Mouse (Mus musculus): ENCODE data around the gene Fbxl16. TPM values are rescaled to one million over a fixed set of nuclear protein-coding genes. Genes with fewer than 3 reads are reported as not detected.

Fbxl16 gene
- polyA plus RNA-seq, 1 experiment, result 0.15 TPM

DNA sequence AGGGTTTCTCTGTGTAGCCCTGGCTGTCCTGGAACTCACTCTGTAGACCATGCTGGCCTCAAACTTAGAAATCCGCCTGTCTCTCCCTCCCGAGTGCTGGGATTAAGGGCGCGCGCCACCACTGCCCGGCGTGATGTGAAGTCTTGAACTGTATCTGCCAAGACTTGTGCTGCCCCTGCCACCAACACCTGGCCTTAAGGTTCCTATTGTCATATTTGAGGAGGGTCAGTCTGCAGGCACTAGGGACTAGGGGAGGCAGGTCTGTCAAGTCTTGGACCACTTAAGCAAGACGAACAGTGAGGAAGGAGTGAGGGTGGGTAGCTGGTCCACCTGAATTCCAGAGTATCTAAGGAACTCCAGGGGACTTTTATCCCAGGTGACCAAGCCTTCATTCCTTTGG lies 60.6 kb downstream of the Fbxl16 start:
- Histone ChIP-seq H3K9me3 (no peaks in the 10 kb centered on the region), H3K4me3 (replicated peaks) (no peak overlapping the region)

GRCm38 (mm10) chr17:25869954-25870353 lies 61.1 kb downstream of the Fbxl16 start:
- no peak overlapping the region for H3K4me3 ChIP-seq (replicated peaks)
- no peaks in the 10 kb centered on the region for H3K27me3 ChIP-seq (replicated peaks)
- TF ChIP-seq GATA1 (IDR thresholded peaks at IDR 0.05; ENCODE audit: borderline replicate concordance, low read length) (no peak), FLI1 (IDR thresholded peaks at IDR 0.05; ENCODE audit: low read length) (no peak)
- H3K4me1 ChIP-seq, result peaks cover 67% of the 10 kb centered on the region
- no peaks in the 10 kb centered on the region for H3K9me3 ChIP-seq
- peaks cover 8% of the 10 kb centered on the region for H3K36me3 ChIP-seq (replicated peaks; ENCODE audit: low read length)

More for the DNA sequence above, 60.6 kb downstream of the Fbxl16 start:
- Histone ChIP-seq H3K4me1 (peaks cover 66% of the 10 kb centered on the region), H3K27me3 (replicated peaks) (no peaks in the 10 kb centered on the region), H3K36me3 (replicated peaks; ENCODE audit: low read length) (peaks cover 13% of the 10 kb centered on the region)
- TF ChIP-seq FLI1 (IDR thresholded peaks at IDR 0.05; ENCODE audit: low read length) (no peak), GATA1 (IDR thresholded peaks at IDR 0.05; ENCODE audit: borderline replicate concordance, low read length) (no peak)

Other genes with a start within 250 kb of the Fbxl16 start
- gene Sox8, start 238.4 kb upstream of the Fbxl16 start, polyA plus RNA-seq (2012; ENCODE audit: insufficient read depth, low replicate concordance), result 3.8 TPM in 1 of 2 replicates, not detected in the other
- gene Lmf1, start 230.0 kb upstream of the Fbxl16 start, polyA plus RNA-seq (2012; ENCODE audit: insufficient read depth, low replicate concordance), result 17.8 and 34.8 TPM in 2 replicates
- not detected in 2 replicates for gene Gng13, start 91.9 kb upstream of the Fbxl16 start, polyA plus RNA-seq (2012; ENCODE audit: insufficient read depth, low replicate concordance)
- 4.6 and 30.7 TPM in 2 replicates for gene Chtf18, start 81.7 kb upstream of the Fbxl16 start, polyA plus RNA-seq (2012; ENCODE audit: insufficient read depth, low replicate concordance)
- 27.9 and 63.5 TPM in 2 replicates for gene Rpusd1, start 81.4 kb upstream of the Fbxl16 start, polyA plus RNA-seq (2012; ENCODE audit: insufficient read depth, low replicate concordance)
- 1.1 TPM in 1 of 2 replicates, not detected in the other for gene Mslnl, start 73.0 kb upstream of the Fbxl16 start, polyA plus RNA-seq (2012; ENCODE audit: insufficient read depth, low replicate concordance)
- gene Msln, start 54.7 kb upstream of the Fbxl16 start, polyA plus RNA-seq (2012; ENCODE audit: insufficient read depth, low replicate concordance), result not detected in 2 replicates
- 5.5 and 12.7 TPM in 2 replicates for gene Narfl, start 35.3 kb upstream of the Fbxl16 start, polyA plus RNA-seq (2012; ENCODE audit: insufficient read depth, low replicate concordance)
- gene Haghl, start 23.4 kb upstream of the Fbxl16 start, polyA plus RNA-seq (2012; ENCODE audit: insufficient read depth, low replicate concordance), result 14.8 and 29.7 TPM in 2 replicates
- gene Ccdc78, start 22.5 kb upstream of the Fbxl16 start, polyA plus RNA-seq (2012; ENCODE audit: insufficient read depth, low replicate concordance), result not detected in 2 replicates
- 17.4 and 23.4 TPM in 2 replicates for gene Fam173a, start 16.2 kb upstream of the Fbxl16 start, polyA plus RNA-seq (2012; ENCODE audit: insufficient read depth, low replicate concordance)
- gene AC134908.4, start 13.4 kb upstream of the Fbxl16 start, polyA plus RNA-seq (2012; ENCODE audit: insufficient read depth, low replicate concordance), result not detected in 2 replicates
- gene Metrn, start 11.9 kb upstream of the Fbxl16 start, polyA plus RNA-seq (2012; ENCODE audit: insufficient read depth, low replicate concordance), result 59.9 and 91.1 TPM in 2 replicates
- 6.4 and 8.2 TPM in 2 replicates for gene Wdr24, start 14.5 kb downstream of the Fbxl16 start, polyA plus RNA-seq (2012; ENCODE audit: insufficient read depth, low replicate concordance)
- gene Jmjd8, start 19.8 kb downstream of the Fbxl16 start, polyA plus RNA-seq (2012; ENCODE audit: insufficient read depth, low replicate concordance), result 2.4 and 7.8 TPM in 2 replicates
- gene Stub1, start 24.3 kb downstream of the Fbxl16 start, polyA plus RNA-seq (2012; ENCODE audit: insufficient read depth, low replicate concordance), result 34.5 and 115 TPM in 2 replicates
- gene Rhbdl1, start 28.2 kb downstream of the Fbxl16 start, polyA plus RNA-seq (2012; ENCODE audit: insufficient read depth, low replicate concordance), result 2.9 and 3.8 TPM in 2 replicates
- gene Gm20683, start 32.7 kb downstream of the Fbxl16 start, polyA plus RNA-seq (2012; ENCODE audit: insufficient read depth, low replicate concordance), result 3.0 and 5.2 TPM in 2 replicates
- 59.4 and 75.2 TPM in 2 replicates for gene Rhot2, start 35.8 kb downstream of the Fbxl16 start, polyA plus RNA-seq (2012; ENCODE audit: insufficient read depth, low replicate concordance)
- 6.0 and 10.1 TPM in 2 replicates for gene Wdr90, start 52.4 kb downstream of the Fbxl16 start, polyA plus RNA-seq (2012; ENCODE audit: insufficient read depth, low replicate concordance)
- 77.6 and 205 TPM in 2 replicates for gene Mcrip2, start 59.7 kb downstream of the Fbxl16 start, polyA plus RNA-seq (2012; ENCODE audit: insufficient read depth, low replicate concordance)
- gene Mettl26, start 66.0 kb downstream of the Fbxl16 start, polyA plus RNA-seq (2012; ENCODE audit: insufficient read depth, low replicate concordance), result 22.6 and 23.9 TPM in 2 replicates
- gene Wfikkn1, start 71.8 kb downstream of the Fbxl16 start, polyA plus RNA-seq (2012; ENCODE audit: insufficient read depth, low replicate concordance), result 1.9 and 3.1 TPM in 2 replicates
- gene Rab40c, start 110.6 kb downstream of the Fbxl16 start, polyA plus RNA-seq (2012; ENCODE audit: insufficient read depth, low replicate concordance), result 8.8 and 24.8 TPM in 2 replicates
- gene Pigq, start 135.9 kb downstream of the Fbxl16 start, polyA plus RNA-seq (2012; ENCODE audit: insufficient read depth, low replicate concordance), result 48.5 and 65.5 TPM in 2 replicates
- not detected in 2 replicates for gene Nhlrc4, start 135.9 kb downstream of the Fbxl16 start, polyA plus RNA-seq (2012; ENCODE audit: insufficient read depth, low replicate concordance)
- not detected in 2 replicates for gene A930017K11Rik, start 143.5 kb downstream of the Fbxl16 start, polyA plus RNA-seq (2012; ENCODE audit: insufficient read depth, low replicate concordance)
- 12.2 and 39.3 TPM in 2 replicates for gene Capn15, start 176.7 kb downstream of the Fbxl16 start, polyA plus RNA-seq (2012; ENCODE audit: insufficient read depth, low replicate concordance)